Mouse (Mus musculus): ENCODE measurements around the gene Ndufaf5. TPM values are rescaled to one million over a fixed set of nuclear protein-coding genes. Genes with fewer than 3 reads are reported as not detected.

Ndufaf5 gene
- polyA plus RNA-seq, 1 experiment from 2014 or later = 11.4 TPM

DNA sequence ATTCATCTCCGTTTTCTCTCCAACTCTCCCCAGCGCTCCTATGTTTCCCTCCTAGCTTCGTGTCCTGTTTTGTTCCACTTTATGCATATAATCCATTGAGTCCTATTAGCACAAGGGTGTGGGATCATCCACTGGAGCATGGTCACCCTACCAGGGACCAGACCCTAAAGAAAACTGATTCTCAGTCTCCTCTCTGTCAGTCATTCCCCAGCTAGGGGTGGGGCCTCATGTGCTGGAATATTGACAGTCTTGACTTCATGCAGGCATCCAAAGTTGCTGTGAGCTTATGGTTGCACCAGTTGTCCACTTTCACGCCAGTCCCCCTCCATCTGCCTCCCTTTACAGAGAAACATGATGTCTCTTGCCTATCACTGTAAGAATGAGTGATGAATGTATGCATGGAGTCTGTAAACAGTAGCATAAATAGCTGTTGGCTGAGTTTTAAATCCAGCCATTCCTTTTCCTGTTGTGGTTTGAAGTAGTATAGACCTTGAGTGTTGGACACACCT is 44.1 kb downstream of the Ndufaf5 start:
- Histone ChIP-seq H3K4me1 (replicated peaks) (no peaks in the 10 kb centered on the region), H3K9ac (no peak overlapping the region), H3K27me3 (no peaks in the 10 kb centered on the region), H3K4me2 (no peak overlapping the region), H3K27ac (no peak overlapping the region), H3K36me3 (no peaks in the 10 kb centered on the region), H3K9me3 (replicated peaks) (no peaks in the 10 kb centered on the region), H3K4me3 (replicated peaks) (no peak overlapping the region)
- DNase-seq (no peak), ATAC-seq (ENCODE audit: low read depth) (no peak)
- WGBS (ENCODE audit: insufficient replicate concordance) = 70% methylated on average over 4 of the region's 4 CpGs

DNA sequence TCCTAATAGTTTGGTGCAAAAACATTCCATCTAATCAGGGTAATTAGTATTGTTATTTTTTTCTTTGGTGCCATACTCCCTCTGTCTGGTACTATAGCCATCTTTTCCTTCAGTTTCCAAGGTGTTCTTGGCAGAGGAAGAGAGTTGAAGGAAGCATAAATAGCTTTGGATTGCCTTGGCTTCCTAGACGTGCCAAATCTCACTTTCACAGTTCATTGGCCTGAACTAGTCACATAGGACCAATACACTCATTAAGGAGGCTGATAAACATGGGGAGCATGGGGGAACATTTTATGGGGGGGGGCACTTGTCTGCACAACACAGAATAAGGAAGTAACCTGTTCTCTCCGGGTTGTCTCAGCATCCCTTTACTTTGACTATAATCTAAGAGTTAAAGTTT is 45.0 kb downstream of the Ndufaf5 start:
- Histone ChIP-seq H3K4me2 (no peak overlapping the region), H3K27me3 (no peaks in the 10 kb centered on the region), H3K9ac (no peak overlapping the region), H3K4me1 (replicated peaks) (no peaks in the 10 kb centered on the region), H3K27ac (no peak overlapping the region), H3K4me3 (replicated peaks) (no peak overlapping the region), H3K36me3 (no peaks in the 10 kb centered on the region), H3K9me3 (replicated peaks) (no peaks in the 10 kb centered on the region)
- 44% methylated on average over 2 of the region's 2 CpGs for WGBS (ENCODE audit: insufficient replicate concordance)
- DNase-seq = no peak
- ATAC-seq (ENCODE audit: low read depth) = no peak

DNA sequence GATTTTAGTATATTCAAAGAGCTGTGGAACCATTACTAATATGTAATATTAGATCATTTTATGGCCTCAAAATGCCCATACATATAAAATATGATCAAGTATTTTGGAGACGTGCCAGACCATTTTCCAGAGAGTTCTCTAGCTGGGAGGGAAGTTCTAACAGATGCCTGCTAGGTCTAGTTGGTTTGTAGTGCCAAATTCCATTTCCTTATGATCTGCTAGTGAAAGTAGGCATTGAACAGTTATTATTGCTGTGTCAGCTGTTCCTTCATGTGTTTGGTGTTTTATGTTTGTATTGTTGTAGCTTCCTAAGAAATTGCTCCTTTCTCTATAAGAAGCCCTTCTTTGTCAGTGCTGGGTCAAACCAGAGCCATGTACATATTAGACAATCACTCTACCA is 45.5 kb downstream of the Ndufaf5 start:
- H3K36me3 ChIP-seq = no peaks in the 10 kb centered on the region
- no peak overlapping the region for H3K27ac ChIP-seq
- H3K4me2 ChIP-seq = no peak overlapping the region
- WGBS (ENCODE audit: insufficient replicate concordance) = 57% methylated on average over 1 of the region's 1 CpGs
- H3K27me3 ChIP-seq = no peaks in the 10 kb centered on the region
- no peak for DNase-seq
- H3K4me1 ChIP-seq (replicated peaks) = no peaks in the 10 kb centered on the region
- ATAC-seq (ENCODE audit: low read depth) = no peak
- no peak overlapping the region for H3K4me3 ChIP-seq (replicated peaks)
- no peaks in the 10 kb centered on the region for H3K9me3 ChIP-seq (replicated peaks)
- no peak overlapping the region for H3K9ac ChIP-seq

DNA sequence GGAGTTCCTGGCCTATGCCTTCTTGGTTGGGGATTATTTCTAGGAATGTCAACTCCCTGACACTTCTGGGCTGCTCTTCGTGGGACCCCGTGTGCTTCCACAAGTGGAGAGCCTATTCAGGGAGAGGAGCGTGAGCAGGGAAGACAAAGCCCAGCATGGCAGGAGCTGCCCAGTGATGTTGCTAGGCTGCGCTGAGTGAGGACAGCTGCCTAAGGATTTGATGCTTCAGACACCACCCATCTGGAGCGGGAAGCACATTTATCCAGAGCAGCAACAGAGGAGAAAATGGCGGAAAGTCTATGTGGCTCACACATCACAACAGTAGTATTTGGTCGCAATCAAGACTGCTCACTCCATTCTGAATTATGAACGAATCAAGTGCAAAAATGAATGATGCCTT is 49.9 kb downstream of the Ndufaf5 start:
- no peak for ATAC-seq (ENCODE audit: low read depth)
- Histone ChIP-seq H3K4me3 (replicated peaks) (no peak overlapping the region), H3K27me3 (no peaks in the 10 kb centered on the region), H3K4me1 (replicated peaks) (no peaks in the 10 kb centered on the region), H3K27ac (no peak overlapping the region), H3K36me3 (no peaks in the 10 kb centered on the region), H3K4me2 (no peak overlapping the region), H3K9me3 (replicated peaks) (no peaks in the 10 kb centered on the region), H3K9ac (no peak overlapping the region)
- 66% methylated on average over 8 of the region's 8 CpGs for WGBS (ENCODE audit: insufficient replicate concordance)
- no peak for DNase-seq

DNA sequence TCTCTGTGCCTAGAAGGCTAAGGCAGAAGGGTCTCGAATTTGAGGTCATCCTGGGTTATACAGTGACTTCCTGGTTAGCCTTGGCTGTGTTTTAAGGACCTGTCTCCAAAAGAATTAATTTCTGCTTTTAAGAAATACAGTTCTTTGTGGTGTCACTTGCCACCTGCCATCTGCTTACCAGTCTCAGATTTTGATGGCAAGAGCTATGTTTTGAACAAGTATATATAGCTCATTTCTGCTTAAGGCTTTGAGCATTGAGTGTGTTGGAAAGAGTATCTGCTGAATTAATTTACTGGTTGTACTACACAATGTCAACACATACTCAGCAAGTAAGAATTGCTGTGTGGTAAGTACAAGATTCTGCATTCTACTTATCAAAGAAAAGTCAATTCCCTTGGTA is 59.8 kb downstream of the Ndufaf5 start:
- ATAC-seq (ENCODE audit: low read depth) = no peak
- no peak overlapping the region for H3K4me3 ChIP-seq (replicated peaks)
- H3K27me3 ChIP-seq = no peaks in the 10 kb centered on the region
- no peaks in the 10 kb centered on the region for H3K9me3 ChIP-seq (replicated peaks)
- H3K4me1 ChIP-seq (replicated peaks) = no peaks in the 10 kb centered on the region
- WGBS (ENCODE audit: insufficient replicate concordance) = 35% methylated on average over 1 of the region's 1 CpGs
- no peaks in the 10 kb centered on the region for H3K36me3 ChIP-seq
- H3K4me2 ChIP-seq = no peak overlapping the region
- no peak overlapping the region for H3K9ac ChIP-seq
- DNase-seq = no peak
- no peak overlapping the region for H3K27ac ChIP-seq

DNA sequence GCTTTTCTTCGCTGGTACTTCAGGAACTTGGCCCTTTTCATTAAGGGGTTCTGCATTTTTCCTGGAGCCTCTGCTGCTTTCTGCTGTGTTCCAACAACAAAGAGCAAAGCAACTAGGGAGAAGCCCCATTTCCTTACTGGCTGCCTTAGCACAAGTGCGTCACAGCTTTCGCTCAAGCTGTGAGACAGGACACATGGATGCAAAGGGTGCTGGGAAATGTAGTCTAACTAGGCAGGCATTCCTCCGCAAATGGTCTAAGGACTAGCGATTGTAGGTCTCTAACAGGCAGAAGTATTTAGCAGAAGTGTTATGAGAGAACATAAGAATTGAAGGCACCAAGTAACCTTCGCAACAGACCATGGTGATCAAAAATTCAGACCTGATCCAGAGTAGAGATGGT is 66.8 kb downstream of the Ndufaf5 start:
- no peaks in the 10 kb centered on the region for H3K27me3 ChIP-seq
- no peaks in the 10 kb centered on the region for H3K9me3 ChIP-seq (replicated peaks)
- no peaks in the 10 kb centered on the region for H3K4me1 ChIP-seq (replicated peaks)
- ATAC-seq (ENCODE audit: low read depth) = no peak
- H3K9ac ChIP-seq = no peak overlapping the region
- no peak overlapping the region for H3K4me3 ChIP-seq (replicated peaks)
- no peak overlapping the region for H3K4me2 ChIP-seq
- H3K27ac ChIP-seq = no peak overlapping the region
- WGBS (ENCODE audit: insufficient replicate concordance) = 56% methylated on average over 6 of the region's 6 CpGs
- H3K36me3 ChIP-seq = no peaks in the 10 kb centered on the region
- no peak for DNase-seq

DNA sequence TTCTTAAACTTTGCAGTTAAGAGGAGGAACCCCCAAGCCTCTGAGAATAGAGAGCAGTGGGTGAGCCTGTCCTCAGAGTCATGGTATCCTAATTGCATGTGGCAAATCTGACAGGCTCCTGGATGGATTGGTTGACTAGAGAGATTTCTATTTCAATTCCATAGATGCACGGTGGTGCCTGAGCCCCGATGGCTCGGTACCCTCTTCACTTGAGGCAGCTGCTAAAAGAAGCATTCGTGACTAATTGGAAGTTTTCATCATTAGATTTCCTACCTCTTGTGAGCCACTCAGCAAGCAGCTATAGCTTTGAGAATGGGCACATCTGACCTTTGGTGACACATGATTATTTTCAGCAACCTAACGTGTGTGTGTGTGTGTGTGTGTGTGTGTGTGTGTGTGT is 71.9 kb downstream of the Ndufaf5 start:
- H3K4me2 ChIP-seq = no peak overlapping the region
- no peak for DNase-seq
- no peaks in the 10 kb centered on the region for H3K36me3 ChIP-seq
- WGBS (ENCODE audit: insufficient replicate concordance) = 58% methylated on average over 5 of the region's 5 CpGs
- H3K4me3 ChIP-seq (replicated peaks) = no peak overlapping the region
- no peak for ATAC-seq (ENCODE audit: low read depth)
- no peak overlapping the region for H3K9ac ChIP-seq
- H3K4me1 ChIP-seq (replicated peaks) = no peaks in the 10 kb centered on the region
- H3K9me3 ChIP-seq (replicated peaks) = no peaks in the 10 kb centered on the region
- H3K27me3 ChIP-seq = no peaks in the 10 kb centered on the region
- H3K27ac ChIP-seq = no peak overlapping the region

DNA sequence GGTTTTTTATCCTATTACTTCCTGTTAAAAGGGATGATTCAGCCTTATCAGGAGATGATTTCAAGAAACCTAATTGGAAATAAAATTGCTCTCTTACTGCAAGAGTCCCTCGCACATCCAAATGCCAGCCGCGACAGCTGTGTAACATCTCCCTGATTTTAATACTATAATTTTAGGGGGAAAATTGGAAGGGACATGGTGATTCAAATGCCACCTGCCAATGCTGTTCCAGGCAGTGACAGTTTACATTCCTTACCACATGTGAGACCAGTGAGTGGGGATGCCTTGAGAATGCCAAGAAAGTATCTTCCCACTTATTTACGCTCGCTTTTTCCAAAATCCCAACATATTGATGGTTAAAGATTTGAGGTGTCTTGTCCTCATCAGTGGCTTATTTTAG is 72.7 kb downstream of the Ndufaf5 start:
- DNase-seq = no peak
- Histone ChIP-seq H3K4me2 (no peak overlapping the region), H3K4me3 (replicated peaks) (no peak overlapping the region), H3K9ac (no peak overlapping the region), H3K36me3 (no peaks in the 10 kb centered on the region), H3K27ac (no peak overlapping the region), H3K27me3 (no peaks in the 10 kb centered on the region), H3K4me1 (replicated peaks) (no peaks in the 10 kb centered on the region), H3K9me3 (replicated peaks) (no peaks in the 10 kb centered on the region)
- ATAC-seq (ENCODE audit: low read depth) = no peak
- WGBS (ENCODE audit: insufficient replicate concordance) = 87% methylated on average over 5 of the region's 5 CpGs

Other genes with a start within 250 kb of the Ndufaf5 start
- 18.4 and 19.7 TPM in 2 replicates for gene Tasp1, start 103.8 kb upstream of the Ndufaf5 start, polyA plus RNA-seq (2015; fragmentation: Nextera tagmentation; extraction: Ambion mirVana)
- not detected in 2 replicates for gene Gm17374, start 18.6 kb upstream of the Ndufaf5 start, polyA plus RNA-seq (2015; fragmentation: Nextera tagmentation; extraction: Ambion mirVana)
- 15.8 and 19.1 TPM in 2 replicates for gene Esf1, start 85 bp upstream of the Ndufaf5 start, polyA plus RNA-seq (2015; fragmentation: Nextera tagmentation; extraction: Ambion mirVana)
- not detected in 2 replicates for gene Sel1l2, start 219.1 kb downstream of the Ndufaf5 start, polyA plus RNA-seq (2015; fragmentation: Nextera tagmentation; extraction: Ambion mirVana)
- gene Macrod2, start 224.7 kb downstream of the Ndufaf5 start, polyA plus RNA-seq (2015; fragmentation: Nextera tagmentation; extraction: Ambion mirVana) = 11.5 and 11.8 TPM in 2 replicates

Data from liver, embryonic 13.5 days (tissue).